Mouse (Mus musculus) intestine, embryonic 16.5 days (tissue): ENCODE measurements around the gene Orai2. TPM values are rescaled to one million over a fixed set of nuclear protein-coding genes. Genes with fewer than 3 reads are reported as not detected.
"Not testable (repeated sequence)": the region's sequence is repeated elsewhere in the genome, so short reads cannot be mapped to it uniquely, and the experiment has no call there.

ENCODE experiments used
- ATAC-seq: fragments of 200-750 bp; cut with Nextera tagmentation; 2 replicates; pipeline ENCODE4 v1.8.0; 2017; ENCODE audit warnings: moderate TSS enrichment, moderate library complexity
- H3K27ac ChIP-seq: fragments of 300-500 bp; sonication (generic); 2 replicates; pipeline ENCODE4 v1.5.1; 2014; ENCODE audit warnings: mild to moderate bottlenecking, low read length
- H3K27me3 ChIP-seq: fragments of 300-500 bp; sonication (generic); replicated peaks from 2 replicates; pipeline ENCODE4 v1.6.1; 2014; ENCODE audit warnings: low read length, control low read depth, mixed read lengths; ENCODE audit not compliant: control insufficient read depth, insufficient read depth
- H3K36me3 ChIP-seq: fragments of 300-500 bp; sonication (generic); 2 replicates; pipeline ENCODE4 v1.6.1; 2014; ENCODE audit warnings: low read length, control low read depth; ENCODE audit not compliant: control insufficient read depth, insufficient read depth
- H3K4me1 ChIP-seq: fragments of 300-500 bp; sonication (generic); 2 replicates; pipeline ENCODE4 v1.6.1; 2014; ENCODE audit warnings: low read length, control low read depth, mixed read lengths; ENCODE audit not compliant: control insufficient read depth, insufficient read depth
- H3K4me2 ChIP-seq: fragments of 300-500 bp; sonication (generic); 2 replicates; pipeline ENCODE4 v1.6.1; 2014; ENCODE audit warnings: low read depth, low read length, control low read depth
- H3K4me3 ChIP-seq: fragments of 300-500 bp; sonication (generic); 2 replicates; pipeline ENCODE4 v1.5.1; 2014; ENCODE audit warnings: mild to moderate bottlenecking, low read length
- H3K9ac ChIP-seq: fragments of 300-500 bp; sonication (generic); 2 replicates; pipeline ENCODE4 v1.6.1; 2014; ENCODE audit warnings: low read depth, low read length
- H3K9me3 ChIP-seq: fragments of 300-500 bp; sonication (generic); 2 replicates; pipeline ENCODE4 v1.6.1; 2016; ENCODE audit warnings: low read length, control low read depth; ENCODE audit not compliant: control insufficient read depth
- WGBS: fragments of 180-500 bp; shearing (Covaris S2); extraction: QIAGEN DNeasy Blood & Tissue Kit; methylation state at CpG from one replicate; pipeline ENCODE4 v1.1.7; 2014; 5-methylcytosine and 5-hydroxymethylcytosine counted together
- polyA plus RNA-seq: library from polyadenylated mRNA; unstranded; fragments of >200 nt; fragmentation: Nextera tagmentation; extraction: Ambion mirVana; gene quantifications from 2 replicates; pipeline ENCODE4 v1.2.1, GENCODE M21; 2015

The Orai2 gene
- polyA plus RNA-seq, 1 experiment from 2014 or later: 7.1 TPM

GRCm38 (mm10) chr5:136122165-136122564 is 48.3 kb downstream of the Orai2 start:
- no peak overlapping the region for H3K27ac ChIP-seq
- H3K4me2 ChIP-seq: no peak overlapping the region
- H3K4me3 ChIP-seq: no peak overlapping the region
- ATAC-seq: no peak
- H3K4me1 ChIP-seq: peaks cover 10% of the 10 kb centered on the region
- no peaks in the 10 kb centered on the region for H3K27me3 ChIP-seq
- H3K9ac ChIP-seq: no peak overlapping the region
- peaks cover 8% of the 10 kb centered on the region for H3K36me3 ChIP-seq
- 80% methylated on average over 10 of the region's 10 CpGs for WGBS
- no peaks in the 10 kb centered on the region for H3K9me3 ChIP-seq

- Histone ChIP-seq H3K4me3 (peak overlapping the region; percentile 72), H3K9me3 (no peaks in the 10 kb centered on the region), H3K27me3 (no peaks in the 10 kb centered on the region), H3K4me2 (peak overlapping the region; percentile 89), H3K9ac (peak overlapping the region; percentile 85), H3K27ac (0 out of 2 replicates have a peak overlapping the region, but pooled peaks have one; percentile 30), H3K4me1 (peaks cover 15% of the 10 kb centered on the region), H3K36me3 (no peaks in the 10 kb centered on the region)
- under 1% methylated on average over 22 of the region's 22 CpGs for WGBS
- ATAC-seq: peak; percentile 79
Observed at GRCm38 (mm10) chr5:136116784-136117112, 53.8 kb downstream of the Orai2 start.

GRCm38 (mm10) chr5:136115891-136116783 is 54.4 kb downstream of the Orai2 start, which contains the start of gene Polr2j:
Gene Polr2j (plus strand): TSS chr5:136116631.
- Histone ChIP-seq H3K36me3 (no peaks in the 10 kb centered on the region), H3K9ac (peak within 1 kb of the TSS; percentile 85), H3K4me2 (peak within 1 kb of the TSS; percentile 93), H3K27ac (0 out of 2 replicates have a peak within 1 kb of the TSS, but pooled peaks have one; percentile 30), H3K4me1 (peaks cover 15% of the 10 kb centered on the region), H3K27me3 (no peaks in the 10 kb centered on the region), H3K4me3 (peak within 1 kb of the TSS; percentile 72), H3K9me3 (no peaks in the 10 kb centered on the region)
- 3% methylated on average over 42 of the region's 42 CpGs for WGBS
- ATAC-seq: peak; percentile 98

GRCm38 (mm10) chr5:136113546-136113945 is 57.0 kb downstream of the Orai2 start:
- 32% methylated on average over 4 of the region's 4 CpGs for WGBS
- H3K27ac ChIP-seq, H3K27me3 ChIP-seq, H3K36me3 ChIP-seq, H3K4me3 ChIP-seq, H3K9me3 ChIP-seq, ATAC-seq, H3K9ac ChIP-seq, H3K4me2 ChIP-seq: not testable (repeated sequence)
- peaks cover 15% of the 10 kb centered on the region for H3K4me1 ChIP-seq

- 75% methylated on average over 3 of the region's 3 CpGs for WGBS
- Histone ChIP-seq H3K4me3 (no peak overlapping the region), H3K27ac (no peak overlapping the region), H3K27me3 (no peaks in the 10 kb centered on the region), H3K4me1 (no peaks in the 10 kb centered on the region), H3K9ac (no peak overlapping the region), H3K36me3 (no peaks in the 10 kb centered on the region), H3K4me2 (no peak overlapping the region), H3K9me3 (no peaks in the 10 kb centered on the region)
- ATAC-seq: no peak
Observed at GRCm38 (mm10) chr5:136109042-136109441, 61.5 kb downstream of the Orai2 start.

- Histone ChIP-seq H3K4me3 (no peak overlapping the region), H3K36me3 (no peaks in the 10 kb centered on the region), H3K27me3 (no peaks in the 10 kb centered on the region), H3K4me1 (no peaks in the 10 kb centered on the region), H3K4me2 (no peak overlapping the region), H3K9me3 (no peaks in the 10 kb centered on the region), H3K9ac (no peak overlapping the region), H3K27ac (no peak overlapping the region)
- WGBS: 45% methylated on average over 2 of the region's 2 CpGs
- ATAC-seq: no peak
Observed at GRCm38 (mm10) chr5:136108486-136108885, 62.0 kb downstream of the Orai2 start.

- H3K4me1 ChIP-seq: peaks cover 11% of the 10 kb centered on the region; the same call in 1 of the 2 replicates
- ATAC-seq: no peak
Observed at GRCm38 (mm10) chr5:136104511-136104910, 66.0 kb downstream of the Orai2 start.

GRCm38 (mm10) chr5:136102099-136102820 is 68.3 kb downstream of the Orai2 start:
- no peaks in the 10 kb centered on the region for H3K36me3 ChIP-seq
- H3K4me3 ChIP-seq: peak overlapping the region; percentile 36
- H3K9ac ChIP-seq: peak overlapping the region; percentile 51; the same call in 1 of the 2 replicates
- ATAC-seq: peak; percentile 79
- WGBS: 10% methylated on average over 41 of the region's 41 CpGs
- peak overlapping the region; percentile 72 for H3K4me2 ChIP-seq
- H3K27ac ChIP-seq: no peak overlapping the region
- H3K9me3 ChIP-seq: no peaks in the 10 kb centered on the region
- H3K27me3 ChIP-seq: no peaks in the 10 kb centered on the region
- peaks cover 11% of the 10 kb centered on the region; the same call in 1 of the 2 replicates for H3K4me1 ChIP-seq

More at GRCm38 (mm10) chr5:136104511-136104910, 66.0 kb downstream of the Orai2 start:
- Histone ChIP-seq H3K4me3 (no peak overlapping the region), H3K36me3 (no peaks in the 10 kb centered on the region), H3K4me2 (no peak overlapping the region), H3K9me3 (no peaks in the 10 kb centered on the region), H3K27me3 (no peaks in the 10 kb centered on the region), H3K9ac (no peak overlapping the region), H3K27ac (no peak overlapping the region)
- 89% methylated on average over 5 of the region's 5 CpGs for WGBS

- no peaks in the 10 kb centered on the region for H3K9me3 ChIP-seq
Observed at GRCm38 (mm10) chr5:136098536-136098935, 72.0 kb downstream of the Orai2 start.

More at GRCm38 (mm10) chr5:136098536-136098935, 72.0 kb downstream of the Orai2 start:
- no peaks in the 10 kb centered on the region for H3K27me3 ChIP-seq
- H3K4me3 ChIP-seq: no peak overlapping the region
- no peak overlapping the region for H3K4me2 ChIP-seq
- no peak overlapping the region for H3K27ac ChIP-seq
- no peak overlapping the region for H3K9ac ChIP-seq
- no peak for ATAC-seq
- H3K36me3 ChIP-seq: no peaks in the 10 kb centered on the region
- WGBS: 85% methylated on average over 10 of the region's 10 CpGs
- H3K4me1 ChIP-seq: peaks cover 11% of the 10 kb centered on the region; the same call in 1 of the 2 replicates
